Mouse (Mus musculus) kidney, adult 11 months (tissue): ENCODE measurements around the gene Hist1h1c.
A peak's percentile ranks its signal among the peaks of the same experiment; 100 is the strongest.
"Not testable (repeated sequence)": the region's sequence is repeated elsewhere in the genome, so short reads cannot be mapped to it uniquely, and the experiment has no call there.

Experiments used
- DNase-seq: peaks from one replicate; pipeline ENCODE4 v3.0.0; 2022

Gene Hist1h1c

DNA sequence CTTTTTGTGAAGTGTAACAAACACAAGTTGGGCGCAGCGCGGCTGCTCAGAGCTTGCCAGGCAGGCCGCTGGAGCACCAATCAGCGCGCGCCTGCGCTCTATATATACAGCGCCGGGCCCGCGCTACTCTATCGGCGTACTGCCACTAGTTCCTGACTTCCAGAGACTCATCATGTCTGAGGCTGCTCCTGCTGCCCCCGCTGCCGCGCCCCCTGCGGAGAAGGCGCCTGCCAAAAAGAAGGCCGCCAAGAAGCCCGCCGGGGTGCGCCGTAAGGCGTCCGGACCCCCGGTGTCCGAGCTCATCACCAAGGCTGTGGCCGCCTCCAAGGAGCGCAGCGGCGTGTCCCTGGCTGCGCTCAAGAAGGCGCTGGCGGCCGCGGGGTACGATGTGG is at the start of gene Hist1h1c:
TSS of gene Hist1h1c (plus strand) at position 132 of the 392 bp plus-strand sequence.
- DNase-seq = peak; percentile 91

DNA sequence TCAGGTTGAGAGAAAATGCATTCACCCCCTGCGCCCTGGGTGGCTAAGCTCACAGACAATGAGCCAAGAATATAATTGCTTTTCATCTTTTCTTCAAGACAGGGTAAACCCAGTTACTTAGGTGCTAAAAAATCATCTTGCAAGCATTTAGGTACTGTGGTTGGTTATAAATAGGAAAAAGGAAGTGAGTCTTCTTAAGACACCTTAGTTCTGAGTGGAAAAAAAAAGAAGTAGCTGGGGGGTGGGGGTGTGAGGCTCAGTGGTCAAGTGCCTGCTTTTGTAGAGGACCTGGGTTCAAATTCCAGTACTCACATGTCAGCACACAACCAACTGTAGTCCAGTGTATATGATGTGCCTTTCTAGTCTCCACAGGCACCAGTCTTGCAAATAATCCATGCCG is 49.7 kb upstream of the Hist1h1c start:
- no peak for DNase-seq

- DNase-seq = no peak
Observed at GRCm38 (mm10) chr13:23689459-23689858, 49.1 kb upstream of the Hist1h1c start.

- DNase-seq = peak; percentile 86
Observed at GRCm38 (mm10) chr13:23693856-23694440, 44.7 kb upstream of the Hist1h1c start.

DNA sequence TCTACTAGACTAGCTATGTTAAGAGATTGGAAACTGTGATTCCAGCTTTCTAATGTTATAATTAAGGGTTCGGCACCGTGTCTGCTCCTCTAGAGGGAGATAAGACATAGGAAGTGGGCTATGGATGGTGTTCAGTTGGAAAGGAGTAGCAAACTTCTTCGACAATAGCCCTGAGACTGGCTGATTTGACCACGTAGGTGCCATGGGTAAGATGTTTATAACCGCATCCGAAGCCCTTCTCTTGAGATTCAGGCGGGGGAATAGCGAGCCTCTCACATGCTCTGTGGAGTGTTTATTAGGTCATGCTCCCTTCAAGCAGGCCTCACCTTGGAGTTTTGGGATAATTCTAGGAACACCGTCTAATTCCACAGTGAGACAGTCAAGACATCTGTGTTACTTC is 43.7 kb upstream of the Hist1h1c start:
- DNase-seq = no peak

GRCm38 (mm10) chr13:23695514-23695913 is 43.1 kb upstream of the Hist1h1c start, which contains the start of gene Hist1h1t:
TSS of gene Hist1h1t (plus strand) at chr13:23695814.
- no peak for DNase-seq

- no peak for DNase-seq
Observed at GRCm38 (mm10) chr13:23696061-23696474, 42.5 kb upstream of the Hist1h1c start.

DNA sequence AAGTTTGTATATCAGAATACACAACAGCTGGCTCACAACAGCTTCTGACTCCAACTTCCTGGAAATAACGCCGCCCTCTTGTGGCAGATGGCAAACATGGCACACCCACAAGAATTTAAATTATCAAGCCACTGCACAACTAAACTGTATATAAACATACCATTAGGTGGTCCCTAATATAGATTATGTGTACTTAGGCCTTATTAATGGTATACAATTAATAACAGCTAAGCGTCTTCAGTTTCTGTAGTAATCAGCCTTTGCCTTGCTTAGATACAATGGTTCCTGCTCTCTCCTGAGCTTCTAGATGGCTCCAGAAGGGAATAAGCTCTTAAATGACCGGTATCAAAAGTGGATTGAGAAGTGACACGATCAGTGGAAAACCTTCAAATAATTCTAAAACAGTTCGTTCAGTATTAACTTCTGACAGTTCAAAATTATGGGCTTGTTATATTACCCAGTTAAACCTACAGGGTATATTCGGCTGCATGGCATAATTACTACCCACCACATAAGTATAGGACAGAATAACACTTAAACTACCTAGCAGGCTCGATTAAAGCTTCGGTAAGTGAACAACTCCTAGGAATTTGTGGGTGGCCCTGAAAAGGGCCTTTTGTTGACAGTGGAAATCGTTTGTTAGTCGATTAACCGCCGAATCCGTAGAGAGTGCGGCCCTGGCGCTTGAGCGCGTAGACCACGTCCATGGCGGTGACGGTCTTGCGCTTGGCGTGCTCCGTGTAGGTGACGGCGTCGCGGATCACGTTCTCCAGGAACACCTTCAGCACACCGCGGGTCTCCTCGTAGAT is 40.9 kb upstream of the Hist1h1c start:
- no peak for DNase-seq

DNA sequence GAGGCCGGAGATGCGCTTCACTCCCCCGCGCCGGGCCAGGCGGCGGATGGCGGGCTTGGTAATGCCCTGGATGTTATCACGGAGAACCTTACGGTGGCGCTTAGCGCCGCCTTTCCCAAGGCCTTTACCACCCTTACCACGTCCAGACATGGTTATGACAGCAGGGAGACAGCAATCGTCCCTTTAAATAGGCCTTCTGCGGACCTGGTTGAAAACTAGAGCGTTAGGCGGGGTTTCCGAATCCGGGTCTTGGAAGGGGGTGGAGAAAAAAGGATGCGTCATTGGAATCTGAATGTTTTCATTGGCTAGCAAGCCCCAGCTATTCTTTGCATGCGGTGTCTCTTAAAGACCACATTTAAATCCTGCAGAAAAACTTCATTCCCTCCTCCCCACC is 40.3 kb upstream of the Hist1h1c start, which contains the start of gene Hist1h4c:
TSS of gene Hist1h4c (minus strand) at position 155 of the 394 bp plus-strand sequence.
- peak; percentile 97 for DNase-seq

GRCm38 (mm10) chr13:23698996-23699395 is 39.6 kb upstream of the Hist1h1c start:
- DNase-seq = no peak

GRCm38 (mm10) chr13:23699767-23700166 is 38.8 kb upstream of the Hist1h1c start:
- DNase-seq = no peak

GRCm38 (mm10) chr13:23700786-23701520 is 37.7 kb upstream of the Hist1h1c start:
- peak; percentile 79 for DNase-seq

GRCm38 (mm10) chr13:23702220-23702619 is 36.4 kb upstream of the Hist1h1c start:
- DNase-seq = no peak

- DNase-seq = not testable (repeated sequence)
Observed at GRCm38 (mm10) chr13:23702801-23703200, 35.8 kb upstream of the Hist1h1c start.

GRCm38 (mm10) chr13:23705751-23706356 is 32.8 kb upstream of the Hist1h1c start:
- no peak for DNase-seq

DNA sequence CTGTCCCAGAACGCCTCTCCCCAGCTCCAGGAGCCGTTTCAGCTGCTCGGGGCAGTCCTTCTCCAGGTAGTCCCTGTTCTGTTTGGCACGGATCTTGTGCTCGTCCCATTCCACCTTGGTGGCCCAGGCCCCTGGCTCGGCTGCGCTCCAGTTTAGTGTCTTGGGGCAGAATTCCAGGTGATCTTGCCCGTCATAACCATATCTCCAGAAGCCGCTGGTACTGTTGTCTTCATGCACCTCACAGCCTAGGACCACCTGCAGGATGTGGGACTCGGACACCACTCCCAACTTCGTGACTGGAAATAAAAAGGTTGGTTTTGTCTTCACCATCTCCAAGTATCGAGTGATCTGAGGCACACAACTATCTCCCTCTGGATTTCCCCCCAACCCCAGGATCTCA is 31.8 kb upstream of the Hist1h1c start:
- DNase-seq = no peak

- DNase-seq = no peak
Observed at GRCm38 (mm10) chr13:23708041-23708440, 30.6 kb upstream of the Hist1h1c start.

DNA sequence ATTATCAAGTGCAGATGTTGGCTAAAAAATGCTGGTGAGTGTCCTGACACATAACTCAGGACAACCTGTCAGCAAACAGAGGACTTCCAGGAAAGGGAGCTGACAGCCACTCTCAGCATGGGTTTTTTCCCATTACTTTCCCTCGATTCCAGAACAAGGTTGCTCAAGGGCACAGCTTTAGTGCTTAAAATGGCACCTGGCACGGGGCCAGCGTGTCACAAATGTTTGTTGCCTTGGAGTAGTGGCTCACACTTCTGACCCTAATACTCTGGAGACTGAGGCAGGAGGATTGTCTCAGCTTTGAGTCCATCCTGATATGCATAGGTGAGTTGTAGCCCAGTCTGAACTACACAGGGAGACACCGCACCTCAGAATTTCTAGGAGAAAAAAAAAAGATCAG is 30.0 kb upstream of the Hist1h1c start:
- no peak for DNase-seq

GRCm38 (mm10) chr13:23709714-23710373 is 28.8 kb upstream of the Hist1h1c start:
- DNase-seq = no peak

DNA sequence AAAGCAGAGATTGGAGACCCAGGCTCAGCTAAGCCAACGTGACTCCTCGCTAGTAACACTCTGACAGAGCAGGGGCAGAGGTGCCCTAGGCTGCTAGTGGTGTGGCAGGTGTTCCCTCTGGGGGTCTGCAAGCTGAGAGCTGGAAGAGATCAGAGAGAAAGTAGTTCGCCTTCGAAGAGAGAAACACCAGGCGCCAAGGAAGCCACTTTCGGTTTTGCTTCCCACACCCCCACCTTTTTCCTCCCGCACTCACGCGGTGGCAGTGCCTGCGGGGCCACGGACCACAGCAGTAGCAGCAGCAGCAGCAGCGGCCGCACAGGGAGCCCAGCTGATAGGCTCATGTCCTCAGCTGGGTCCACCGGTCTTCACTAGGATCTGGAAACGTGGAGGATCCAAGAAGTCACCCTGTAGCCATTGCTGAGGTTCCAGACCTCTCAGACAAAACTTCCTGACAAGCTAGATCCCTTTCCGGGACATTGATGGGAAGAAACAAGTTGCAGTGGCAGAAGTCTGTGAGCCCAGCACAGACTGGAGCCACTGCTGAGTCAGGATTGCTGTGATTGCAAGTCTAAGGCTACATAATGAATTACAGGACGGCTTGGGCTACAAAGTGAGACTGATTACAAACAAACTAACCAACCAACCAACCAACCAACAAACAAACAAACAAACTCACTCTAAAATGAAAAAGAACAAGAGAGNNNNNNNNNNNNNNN is 28.1 kb upstream of the Hist1h1c start, which contains the start of gene Hfe:
TSS of gene Hfe (minus strand) at position 481 of the 716 bp plus-strand sequence.
- DNase-seq = peak; percentile 42

- DNase-seq = no peak
Observed at GRCm38 (mm10) chr13:23716261-23717042, 22.2 kb upstream of the Hist1h1c start.
